Mouse (Mus musculus) kidney, postnatal 0 days (tissue): ENCODE measurements around the gene Smim5. TPM values are rescaled to one million over a fixed set of nuclear protein-coding genes. Genes with fewer than 3 reads are reported as not detected.
A peak's percentile ranks its signal among the peaks of the same experiment; 100 is the strongest.

Source experiments
- ATAC-seq: fragments of 200-750 bp; cut with Nextera tagmentation; replicated peaks from 2 replicates; pipeline ENCODE4 v1.8.0; 2017; ENCODE audit warnings: low read depth, moderate number of reproducible peaks, moderate TSS enrichment, moderate library complexity; ENCODE audit not compliant: low FRiP score
- DNase-seq: peaks from one replicate; pipeline ENCODE4 v3.0.0-alpha.2; 2016; ENCODE audit warnings: low spot score
- H3K27ac ChIP-seq: fragments of 300-500 bp; sonication (generic); 2 replicates; pipeline ENCODE4 v1.5.1; 2014; ENCODE audit warnings: mild to moderate bottlenecking
- H3K27me3 ChIP-seq: fragments of 300-500 bp; sonication (generic); 2 replicates; pipeline ENCODE4 v1.6.1; 2014; ENCODE audit warnings: low read length, mixed read lengths; ENCODE audit not compliant: insufficient read depth
- H3K36me3 ChIP-seq: fragments of 300-500 bp; sonication (generic); 2 replicates; pipeline ENCODE4 v1.6.1; 2014; ENCODE audit warnings: low read length, mixed read lengths; ENCODE audit not compliant: insufficient read depth
- H3K4me1 ChIP-seq: fragments of 300-500 bp; sonication (generic); replicated peaks from 2 replicates; pipeline ENCODE4 v1.6.1; 2014; ENCODE audit warnings: antibody characterized with exemption, low read length, mixed read lengths; ENCODE audit not compliant: insufficient read depth
- H3K4me2 ChIP-seq: fragments of 300-500 bp; sonication (generic); 2 replicates; pipeline ENCODE4 v1.6.1; 2014; ENCODE audit warnings: mild to moderate bottlenecking, low read length, moderate library complexity, mixed read lengths
- H3K4me3 ChIP-seq: fragments of 300-500 bp; sonication (generic); replicated peaks from 2 replicates; pipeline ENCODE4 v1.5.1; 2014; ENCODE audit warnings: low read depth, low read length
- H3K9ac ChIP-seq: fragments of 300-500 bp; sonication (generic); 2 replicates; pipeline ENCODE4 v1.6.1; 2014; ENCODE audit warnings: low read depth, low read length
- H3K9me3 ChIP-seq: fragments of 300-500 bp; sonication (generic); replicated peaks from 2 replicates; pipeline ENCODE4 v1.6.1; 2016; ENCODE audit warnings: low read length, inconsistent platforms, mixed read lengths
- CTCF ChIP-seq: IDR thresholded peaks from 2 replicates; pipeline ENCODE4 v1.5.1; 2016; ENCODE audit warnings: antibody characterized with exemption, low read depth, mild to moderate bottlenecking, moderate library complexity
- WGBS: fragments of 180-500 bp; shearing (Covaris S2); extraction: QIAGEN DNeasy Blood & Tissue Kit; methylation state at CpG from one replicate; pipeline ENCODE4 v1.1.7; 2014; 5-methylcytosine and 5-hydroxymethylcytosine counted together
- polyA plus RNA-seq: library from polyadenylated mRNA; unstranded; fragments of >200 nt; fragmentation: Nextera tagmentation; extraction: Ambion mirVana; gene quantifications from 2 replicates; pipeline ENCODE4 v1.2.1, GENCODE M21; 2015

Gene Smim5
- polyA plus RNA-seq, 1 experiment from 2014 or later: 12.1 TPM

DNA sequence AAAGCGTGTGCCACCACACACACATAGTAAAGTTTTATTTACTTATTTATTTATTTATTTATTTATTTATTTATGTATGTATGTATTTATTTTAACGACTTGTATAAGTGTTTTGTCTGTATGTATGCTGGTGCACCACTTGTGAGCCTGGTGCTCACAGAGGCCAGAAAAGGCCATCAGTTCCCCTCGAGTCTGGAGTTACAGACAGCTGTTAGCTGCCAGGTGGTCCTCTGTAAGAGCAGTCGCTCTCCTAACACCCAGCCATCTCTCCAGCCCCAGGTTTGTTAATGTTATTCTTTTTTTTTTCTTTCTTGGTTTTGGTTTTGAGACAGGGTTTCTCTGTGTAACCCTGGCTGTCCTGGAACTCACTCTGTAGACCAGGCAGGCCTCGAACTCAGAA, 18.9 kb downstream of the Smim5 start:
- Histone ChIP-seq H3K4me2 (no peak overlapping the region), H3K9ac (no peak overlapping the region), H3K4me1 (no peaks in the 10 kb centered on the region), H3K27ac (no peak overlapping the region), H3K9me3 (no peaks in the 10 kb centered on the region), H3K4me3 (no peak overlapping the region), H3K36me3 (peaks cover 19% of the 10 kb centered on the region; the same call in 1 of the 2 replicates), H3K27me3 (no peaks in the 10 kb centered on the region)
- DNase-seq: no peak
- WGBS: 84% methylated on average over 5 of the region's 5 CpGs
- TF ChIP-seq CTCF: no peak
- ATAC-seq: no peak

DNA sequence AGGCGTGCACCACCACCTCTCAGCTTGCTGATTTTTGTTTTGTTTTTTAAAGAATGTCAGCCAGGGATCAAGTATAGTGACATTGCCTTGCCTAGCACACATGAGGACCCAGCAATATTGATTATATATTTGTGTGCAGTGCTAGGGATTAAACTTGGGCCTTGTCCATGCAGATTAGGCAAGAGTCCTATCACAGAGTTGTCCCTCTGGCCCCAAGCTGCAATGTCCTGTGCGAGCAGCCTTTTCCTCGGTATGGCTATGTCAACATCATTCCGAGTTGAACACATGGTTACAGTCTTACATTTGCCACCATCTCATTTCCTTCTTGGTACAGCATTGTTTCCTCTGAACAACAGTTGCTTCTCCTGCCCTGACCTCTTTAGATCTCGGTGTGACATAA, 19.3 kb downstream of the Smim5 start:
- H3K27me3 ChIP-seq: no peaks in the 10 kb centered on the region
- H3K36me3 ChIP-seq: peaks cover 19% of the 10 kb centered on the region; the same call in 1 of the 2 replicates
- H3K9me3 ChIP-seq: no peaks in the 10 kb centered on the region
- no peak overlapping the region for H3K4me2 ChIP-seq
- ATAC-seq: no peak
- no peak overlapping the region for H3K9ac ChIP-seq
- no peak for TF ChIP-seq CTCF
- 91% methylated on average over 5 of the region's 5 CpGs for WGBS
- no peak for DNase-seq
- no peaks in the 10 kb centered on the region for H3K4me1 ChIP-seq
- no peak overlapping the region for H3K4me3 ChIP-seq
- no peak overlapping the region for H3K27ac ChIP-seq

DNA sequence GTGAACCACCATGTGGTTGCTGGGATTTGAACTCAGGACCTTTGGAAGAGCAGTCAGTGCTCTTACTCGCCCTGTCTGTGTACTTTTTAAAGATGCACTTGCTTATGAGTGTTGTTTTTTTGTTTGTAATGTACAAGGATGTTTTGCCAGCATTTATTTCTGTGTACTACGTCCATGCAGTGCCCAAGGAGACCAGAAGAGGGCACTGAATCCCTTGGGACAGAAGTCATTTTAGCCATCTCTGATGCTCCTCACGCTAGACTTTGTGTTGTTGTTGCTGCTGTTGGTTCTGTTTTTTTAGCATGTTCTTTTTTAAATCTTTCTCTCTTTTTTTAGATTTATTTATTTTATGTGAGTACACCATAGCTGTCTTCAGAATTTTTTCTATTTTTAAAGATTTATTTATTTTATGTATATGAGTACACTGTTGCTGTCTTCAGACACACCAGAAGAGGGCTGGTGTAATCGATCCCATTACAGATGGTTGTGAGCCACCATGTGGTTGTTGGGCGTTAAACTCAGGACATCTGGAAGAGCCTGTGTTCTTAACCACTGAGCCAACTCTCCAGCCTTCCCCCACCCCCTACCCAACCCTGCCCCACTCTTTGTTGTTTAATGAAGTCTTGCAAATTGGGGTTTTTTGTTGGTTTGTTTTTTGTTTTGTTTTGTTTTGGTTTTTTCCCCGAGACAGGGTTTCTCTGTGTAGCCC, 20.5 kb downstream of the Smim5 start:
- no peak overlapping the region for H3K4me2 ChIP-seq
- peaks cover 17% of the 10 kb centered on the region; the same call in 1 of the 2 replicates for H3K36me3 ChIP-seq
- WGBS: 39% methylated on average over 6 of the region's 6 CpGs
- ATAC-seq (no peak), DNase-seq (peak; percentile 70)
- H3K4me3 ChIP-seq: no peak overlapping the region
- no peaks in the 10 kb centered on the region for H3K9me3 ChIP-seq
- H3K4me1 ChIP-seq: no peaks in the 10 kb centered on the region
- H3K9ac ChIP-seq: no peak overlapping the region
- no peak overlapping the region for H3K27ac ChIP-seq
- TF ChIP-seq CTCF: peak; percentile 80
- H3K27me3 ChIP-seq: no peaks in the 10 kb centered on the region

DNA sequence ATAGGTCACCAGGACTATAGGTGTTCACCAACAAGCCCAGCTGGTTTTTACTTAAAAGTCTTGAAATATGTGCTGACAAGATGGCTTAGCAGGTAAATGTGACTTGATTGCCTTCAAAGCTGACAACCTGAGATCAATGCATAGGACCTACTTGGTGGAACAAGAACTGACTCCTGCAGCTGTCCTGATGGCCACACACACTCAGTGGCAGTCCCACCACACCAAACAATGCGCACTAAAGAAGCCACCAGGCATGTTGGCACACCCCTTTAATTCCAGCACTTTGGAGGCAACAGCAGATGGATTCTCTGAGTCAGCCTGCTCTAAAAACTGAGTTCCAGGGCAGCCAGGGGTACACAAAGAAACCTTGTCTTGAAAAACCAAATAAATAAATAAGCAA, 22.2 kb downstream of the Smim5 start:
- Histone ChIP-seq H3K4me2 (no peak overlapping the region), H3K27ac (no peak overlapping the region)
- 96% methylated on average over 1 of the region's 1 CpGs for WGBS

DNA sequence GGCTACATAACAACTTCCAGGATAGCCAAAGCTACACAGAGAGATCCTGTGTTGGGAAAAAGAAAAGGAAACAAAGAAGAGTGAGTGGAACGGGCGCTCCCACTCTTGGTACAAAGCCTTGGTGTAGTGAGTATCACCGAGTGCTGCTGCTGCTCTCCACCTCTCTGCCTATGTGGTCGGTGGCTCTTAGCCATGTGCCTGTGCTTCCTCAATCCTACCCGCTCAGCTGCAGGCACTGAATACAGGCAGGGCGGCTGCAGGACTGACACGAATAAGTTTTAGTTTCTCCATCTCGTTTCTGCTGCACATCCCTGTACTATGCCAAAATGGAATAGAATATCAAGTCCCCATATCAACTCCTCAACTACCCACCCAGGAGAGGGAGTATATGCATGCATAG, 29.3 kb downstream of the Smim5 start:
- ATAC-seq (no peak), DNase-seq (no peak)
- Histone ChIP-seq H3K4me1 (peaks cover 8% of the 10 kb centered on the region), H3K36me3 (peaks cover 9% of the 10 kb centered on the region), H3K9me3 (no peaks in the 10 kb centered on the region), H3K4me3 (no peak overlapping the region), H3K4me2 (no peak overlapping the region), H3K27me3 (no peaks in the 10 kb centered on the region), H3K27ac (no peak overlapping the region), H3K9ac (no peak overlapping the region)
- WGBS: 91% methylated on average over 8 of the region's 8 CpGs
- no peak for TF ChIP-seq CTCF

More for the DNA sequence above, 22.2 kb downstream of the Smim5 start:
- Histone ChIP-seq H3K4me1 (no peaks in the 10 kb centered on the region), H3K9ac (no peak overlapping the region), H3K9me3 (no peaks in the 10 kb centered on the region), H3K27me3 (no peaks in the 10 kb centered on the region), H3K36me3 (peaks cover 2% of the 10 kb centered on the region; the same call in 1 of the 2 replicates), H3K4me3 (no peak overlapping the region)
- no peak for DNase-seq
- ATAC-seq: no peak
- no peak for TF ChIP-seq CTCF

DNA sequence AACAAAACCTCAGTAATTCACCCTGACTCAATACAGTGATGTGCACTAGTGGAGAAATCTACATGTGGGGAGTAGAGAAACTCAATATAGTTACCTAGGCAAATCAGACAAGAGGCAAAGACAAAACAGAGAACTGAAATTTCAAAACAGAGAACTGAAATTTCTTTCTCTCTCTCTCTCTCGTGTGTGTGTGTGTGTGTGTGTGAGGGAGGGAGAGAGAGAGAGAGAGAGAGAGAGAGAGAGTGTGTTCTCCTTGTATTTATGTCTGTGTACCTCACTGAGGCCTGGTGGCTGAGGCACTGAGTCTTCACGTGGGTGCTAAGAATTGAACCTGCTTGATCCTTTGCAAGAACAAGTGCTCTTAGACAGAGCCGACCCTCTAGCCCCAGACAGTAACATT, 30.1 kb downstream of the Smim5 start:
- no peak for ATAC-seq

DNA sequence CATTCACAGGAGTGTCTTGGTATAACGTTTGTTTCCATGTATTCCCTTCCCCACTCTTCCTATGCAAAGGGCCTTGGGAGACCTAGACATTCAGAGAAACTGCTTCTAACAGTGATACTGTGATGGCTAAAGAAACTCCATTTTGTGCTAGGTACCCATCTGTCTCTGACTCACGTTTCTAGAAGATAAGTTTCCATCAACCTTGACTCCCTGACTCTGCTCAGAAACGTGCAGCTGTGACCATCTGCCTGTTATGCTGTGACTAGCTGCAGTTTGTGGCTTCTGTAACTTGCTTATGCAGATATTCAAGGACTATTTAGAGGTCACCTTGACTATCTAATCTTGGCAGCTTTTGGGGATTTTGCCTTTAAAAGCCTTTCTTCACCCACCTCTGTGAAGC, 31.5 kb downstream of the Smim5 start:
- Histone ChIP-seq H3K9ac (no peak overlapping the region), H3K36me3 (peaks cover 9% of the 10 kb centered on the region), H3K27me3 (no peaks in the 10 kb centered on the region), H3K9me3 (no peaks in the 10 kb centered on the region), H3K4me2 (no peak overlapping the region), H3K27ac (no peak overlapping the region), H3K4me1 (peaks cover 17% of the 10 kb centered on the region), H3K4me3 (no peak overlapping the region)
- ATAC-seq: no peak
- no peak for DNase-seq
- 66% methylated on average over 3 of the region's 3 CpGs for WGBS
- no peak for TF ChIP-seq CTCF

More for the DNA sequence above, 30.1 kb downstream of the Smim5 start:
- no peak overlapping the region for H3K27ac ChIP-seq
- no peak for TF ChIP-seq CTCF
- no peaks in the 10 kb centered on the region for H3K27me3 ChIP-seq
- no peak for DNase-seq
- H3K4me1 ChIP-seq: peaks cover 16% of the 10 kb centered on the region
- no peak overlapping the region for H3K9ac ChIP-seq
- H3K36me3 ChIP-seq: peaks cover 9% of the 10 kb centered on the region
- no peak overlapping the region for H3K4me3 ChIP-seq
- H3K9me3 ChIP-seq: no peaks in the 10 kb centered on the region
- WGBS: 64% methylated on average over 3 of the region's 3 CpGs
- no peak overlapping the region for H3K4me2 ChIP-seq
